Mouse (Mus musculus): ENCODE results near the gene Gm28038. TPM values are rescaled to one million over a fixed set of nuclear protein-coding genes. Genes with fewer than 3 reads are reported as not detected.
A peak's percentile ranks its signal among the peaks of the same experiment; 100 is the strongest.

Gm28038 gene
- 1 to 10 TPM in 1 of 2 experiments, not detected in 1; 1.1 TPM for total RNA-seq (2021)
- long read RNA-seq, experiment 1, partial matches to known transcripts = 0 of 1 reads
- long read RNA-seq, experiment 1, other reads (novel, unspliced or antisense) = 1 of 1 reads
- long read RNA-seq, experiment 2 = 0 reads

GRCm38 (mm10) chr2:30280743-30281142 lies at the start of gene Gm28038:
Gene Gm28038, plus strand, starts transcription at chr2:30281043.
- DNase-seq (ENCODE audit: low spot score) = no peak

GRCm38 (mm10) chr2:30235593-30235992 lies 45.2 kb upstream of the Gm28038 start:
- DNase-seq (ENCODE audit: low spot score) = no peak

- no peak for DNase-seq (ENCODE audit: low spot score)
These were observed 44.2 kb upstream of the Gm28038 start for GRCm38 (mm10) chr2:30236426-30237198.

GRCm38 (mm10) chr2:30237199-30237880 lies 43.5 kb upstream of the Gm28038 start, which contains the start of gene Lrrc8a:
Gene Lrrc8a, plus strand, starts transcription at chr2:30237715.
- peak; percentile 100 for DNase-seq (ENCODE audit: low spot score)

- DNase-seq (ENCODE audit: low spot score) = peak; percentile 59
These were observed 43.0 kb upstream of the Gm28038 start for GRCm38 (mm10) chr2:30237881-30238280.

- DNase-seq (ENCODE audit: low spot score) = no peak
These were observed 41.9 kb upstream of the Gm28038 start for GRCm38 (mm10) chr2:30238906-30239465.

- no peak for DNase-seq (ENCODE audit: low spot score)
These were observed 41.1 kb upstream of the Gm28038 start for GRCm38 (mm10) chr2:30239777-30240176.

GRCm38 (mm10) chr2:30240267-30240666 lies 40.6 kb upstream of the Gm28038 start, which contains the start of gene Gm28035:
Gene Gm28035, plus strand, starts transcription at chr2:30240567.
- no peak for DNase-seq (ENCODE audit: low spot score)

- peak; percentile 71 for DNase-seq (ENCODE audit: low spot score)
These were observed 38.3 kb upstream of the Gm28038 start for GRCm38 (mm10) chr2:30242509-30242908.

- DNase-seq (ENCODE audit: low spot score) = no peak
These were observed 37.5 kb upstream of the Gm28038 start for GRCm38 (mm10) chr2:30243391-30243790.

GRCm38 (mm10) chr2:30244595-30245178 lies 36.2 kb upstream of the Gm28038 start:
- DNase-seq (ENCODE audit: low spot score) = no peak

GRCm38 (mm10) chr2:30247036-30247435 lies 33.8 kb upstream of the Gm28038 start:
- no peak for DNase-seq (ENCODE audit: low spot score)

- peak; percentile 9 for DNase-seq (ENCODE audit: low spot score)
These were observed 33.2 kb upstream of the Gm28038 start for GRCm38 (mm10) chr2:30247681-30248080.

- peak; percentile 8 for DNase-seq (ENCODE audit: low spot score)
These were observed 31.7 kb upstream of the Gm28038 start for GRCm38 (mm10) chr2:30249182-30249581.

GRCm38 (mm10) chr2:30250166-30251128 lies 30.4 kb upstream of the Gm28038 start:
- DNase-seq (ENCODE audit: low spot score) = peak; percentile 5

- peak; percentile 28 for DNase-seq (ENCODE audit: low spot score)
These were observed 29.3 kb upstream of the Gm28038 start for GRCm38 (mm10) chr2:30251417-30252104.

- no peak for DNase-seq (ENCODE audit: low spot score)
These were observed 28.3 kb upstream of the Gm28038 start for GRCm38 (mm10) chr2:30252521-30252920.

GRCm38 (mm10) chr2:30253809-30254208 lies 27.0 kb upstream of the Gm28038 start:
- no peak for DNase-seq (ENCODE audit: low spot score)

GRCm38 (mm10) chr2:30255631-30256395 lies 25.0 kb upstream of the Gm28038 start:
- no peak for DNase-seq (ENCODE audit: low spot score)
